Mouse (Mus musculus): ENCODE measurements around the gene Tshz2. TPM values are rescaled to one million over a fixed set of nuclear protein-coding genes. Genes with fewer than 3 reads are reported as not detected.
"Not testable (repeated sequence)": the region's sequence is repeated elsewhere in the genome, so short reads cannot be mapped to it uniquely, and the experiment has no call there.

Gene Tshz2
- polyA plus RNA-seq, 1 experiment from 2014 or later: 9.0 TPM

DNA sequence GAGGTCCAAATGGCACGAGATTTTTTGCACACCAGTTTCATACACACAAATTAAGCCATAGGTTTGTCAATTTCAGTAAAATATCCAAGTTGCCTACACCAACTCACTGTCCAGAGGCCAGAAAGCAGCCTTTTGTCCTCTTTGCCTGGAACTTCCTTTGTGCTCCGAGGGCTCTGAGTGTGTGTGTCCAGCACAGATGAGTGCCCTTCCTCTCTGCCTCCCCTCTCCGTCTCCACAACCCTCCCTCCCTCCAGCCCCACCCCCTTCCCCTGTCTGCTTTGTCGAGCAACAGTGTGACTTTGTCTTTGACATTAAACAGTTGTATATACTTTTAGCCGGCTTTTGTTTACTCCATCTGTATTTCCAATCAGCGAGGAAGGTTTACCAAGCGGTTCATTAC, 201.8 kb downstream of the Tshz2 start:
- Histone ChIP-seq H3K27me3 (no peaks in the 10 kb centered on the region), H3K4me1 (0 out of 2 replicates have a peak, but pooled peaks cover 8% of the 10 kb centered on the region), H3K9ac (replicated peaks) (no peak overlapping the region), H3K4me2 (replicated peaks) (no peak overlapping the region), H3K9me3 (no peaks in the 10 kb centered on the region), H3K4me3 (no peak overlapping the region), H3K36me3 (no peaks in the 10 kb centered on the region), H3K27ac (replicated peaks) (no peak overlapping the region)
- 27% methylated on average over 7 of the region's 7 CpGs for WGBS
- ATAC-seq (replicated peaks): no peak

DNA sequence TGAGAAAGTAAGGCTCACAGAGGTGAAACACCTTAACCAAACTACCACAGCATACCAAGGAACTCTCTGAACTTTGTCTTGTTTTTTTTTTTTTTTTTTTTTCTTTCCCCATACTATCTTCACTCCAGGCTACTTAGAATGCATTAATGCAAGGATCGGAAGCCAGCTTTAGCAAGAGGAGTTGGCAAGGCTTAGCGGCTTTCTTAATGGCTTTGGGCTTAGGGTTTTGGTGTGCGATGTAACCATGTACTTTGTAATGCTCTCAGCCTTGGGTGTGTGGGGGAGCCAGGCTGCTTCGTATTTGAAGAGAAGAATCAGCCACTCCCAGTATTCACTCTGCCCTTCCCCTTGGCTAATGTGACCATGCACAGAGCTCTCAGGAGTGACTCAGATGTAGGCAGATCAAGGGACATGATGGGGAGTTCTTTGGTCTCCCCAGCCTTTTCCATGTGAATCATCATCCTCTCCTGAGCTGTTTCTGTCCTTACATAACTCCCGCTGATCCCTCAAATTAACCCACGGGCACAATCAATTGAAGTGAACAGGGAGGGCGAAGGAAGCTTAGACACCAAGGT, 204.3 kb downstream of the Tshz2 start:
- H3K4me2 ChIP-seq (replicated peaks): no peak overlapping the region
- WGBS: 76% methylated on average over 7 of the region's 7 CpGs
- no peak for ATAC-seq (replicated peaks)
- H3K36me3 ChIP-seq: no peaks in the 10 kb centered on the region
- no peaks in the 10 kb centered on the region for H3K9me3 ChIP-seq
- H3K27ac ChIP-seq (replicated peaks): no peak overlapping the region
- no peak overlapping the region for H3K9ac ChIP-seq (replicated peaks)
- no peaks in the 10 kb centered on the region for H3K27me3 ChIP-seq
- 0 out of 2 replicates have a peak, but pooled peaks cover 8% of the 10 kb centered on the region for H3K4me1 ChIP-seq
- no peak overlapping the region for H3K4me3 ChIP-seq

DNA sequence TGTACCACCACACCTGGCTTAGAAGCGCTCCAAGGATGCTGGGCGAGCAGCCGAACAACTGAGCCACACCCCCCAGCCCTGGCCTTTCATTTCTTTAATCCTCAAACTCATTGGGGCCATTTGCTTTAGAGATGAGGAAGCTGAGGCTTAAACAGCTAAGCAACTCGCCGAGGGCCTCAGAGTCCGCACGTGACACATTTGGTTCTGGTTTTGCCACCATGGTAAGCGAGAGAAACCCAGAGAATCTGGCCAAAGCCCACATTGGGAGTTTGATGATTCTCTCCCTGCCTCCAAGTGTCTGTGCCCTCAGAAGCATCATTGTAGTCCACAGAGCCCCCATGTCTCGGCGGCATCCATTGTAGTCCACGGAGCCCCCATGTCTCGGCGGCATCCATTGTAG, 205.7 kb downstream of the Tshz2 start:
- no peak overlapping the region for H3K9ac ChIP-seq (replicated peaks)
- 90% methylated on average over 13 of the region's 13 CpGs for WGBS
- H3K4me3 ChIP-seq: no peak overlapping the region
- H3K36me3 ChIP-seq: no peaks in the 10 kb centered on the region
- no peak overlapping the region for H3K4me2 ChIP-seq (replicated peaks)
- H3K4me1 ChIP-seq: peaks cover 10% of the 10 kb centered on the region; the same call in 1 of the 2 replicates
- no peaks in the 10 kb centered on the region for H3K27me3 ChIP-seq
- H3K9me3 ChIP-seq: no peaks in the 10 kb centered on the region
- no peak for ATAC-seq (replicated peaks)
- no peak overlapping the region for H3K27ac ChIP-seq (replicated peaks)

DNA sequence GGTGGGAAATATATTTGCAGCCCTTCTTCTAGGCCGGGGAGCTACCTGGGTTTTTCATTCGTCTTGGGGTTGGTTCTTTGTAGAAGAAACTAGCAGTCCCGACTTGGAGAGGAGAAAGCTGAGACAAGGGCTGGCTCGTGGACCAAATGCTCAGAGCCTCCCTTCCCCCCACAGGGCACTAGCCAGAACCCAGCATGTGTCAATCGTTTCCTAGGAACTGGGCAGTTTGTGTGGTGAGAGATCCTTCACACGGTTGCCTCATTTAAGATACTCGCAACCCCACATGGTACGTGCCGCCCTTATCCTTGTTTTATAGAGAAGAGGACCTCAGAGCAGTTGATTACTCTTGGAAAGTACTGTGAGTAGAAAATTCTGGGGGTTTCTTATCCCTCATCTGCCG, 208.6 kb downstream of the Tshz2 start:
- Histone ChIP-seq H3K9ac (replicated peaks) (no peak overlapping the region), H3K27ac (replicated peaks) (no peak overlapping the region), H3K4me1 (peaks cover 3% of the 10 kb centered on the region; the same call in 1 of the 2 replicates), H3K27me3 (no peaks in the 10 kb centered on the region), H3K4me2 (replicated peaks) (no peak overlapping the region), H3K4me3 (no peak overlapping the region), H3K9me3 (no peaks in the 10 kb centered on the region), H3K36me3 (no peaks in the 10 kb centered on the region)
- ATAC-seq (replicated peaks): no peak
- 72% methylated on average over 10 of the region's 10 CpGs for WGBS

DNA sequence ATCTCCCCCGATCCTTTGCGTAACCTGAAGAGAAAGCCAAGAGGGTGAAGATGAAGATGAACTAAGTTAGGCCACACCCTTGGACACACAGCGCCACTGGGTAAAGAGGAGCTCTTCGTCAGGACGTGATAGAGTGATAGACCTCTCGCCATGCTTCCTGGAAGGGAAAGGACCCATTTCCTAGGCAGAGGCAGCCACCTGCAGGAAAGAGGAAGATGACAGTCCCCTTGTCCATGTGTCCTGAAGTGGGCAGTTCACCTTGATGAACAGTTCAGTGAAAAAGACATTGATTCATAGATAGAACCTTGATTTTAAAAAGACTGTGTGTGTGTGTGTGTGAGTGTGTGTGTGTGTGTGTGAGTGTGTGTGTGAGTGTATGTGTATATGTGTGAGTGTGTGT, 209.7 kb downstream of the Tshz2 start:
- no peak overlapping the region for H3K4me2 ChIP-seq (replicated peaks)
- no peaks in the 10 kb centered on the region for H3K27me3 ChIP-seq
- H3K4me1 ChIP-seq: peaks cover 3% of the 10 kb centered on the region; the same call in 1 of the 2 replicates
- H3K9ac ChIP-seq (replicated peaks): no peak overlapping the region
- 85% methylated on average over 6 of the region's 6 CpGs for WGBS
- no peak overlapping the region for H3K4me3 ChIP-seq
- ATAC-seq (replicated peaks): no peak
- no peaks in the 10 kb centered on the region for H3K36me3 ChIP-seq
- H3K27ac ChIP-seq (replicated peaks): no peak overlapping the region
- H3K9me3 ChIP-seq: no peaks in the 10 kb centered on the region

DNA sequence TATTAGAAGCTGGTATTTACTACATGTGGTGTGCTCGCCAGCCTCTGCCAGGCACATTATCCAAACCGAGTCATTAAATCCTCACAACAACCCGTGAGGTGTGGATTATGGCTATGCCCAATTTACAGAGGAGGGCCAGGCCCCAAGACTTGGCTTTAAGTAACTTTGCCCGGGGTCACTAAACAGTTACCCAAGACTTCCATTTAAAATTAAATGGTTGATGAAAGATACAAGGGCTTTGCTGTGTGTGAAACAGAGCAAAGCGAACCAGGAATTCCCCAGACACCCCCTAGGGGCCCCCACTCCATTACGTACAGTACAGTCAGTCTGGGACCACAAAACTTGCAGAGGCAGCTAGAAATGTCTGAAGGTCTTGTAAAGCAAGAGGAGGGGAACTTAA, 210.7 kb downstream of the Tshz2 start:
- Histone ChIP-seq H3K9me3 (no peaks in the 10 kb centered on the region), H3K36me3 (no peaks in the 10 kb centered on the region), H3K4me1 (peaks cover 3% of the 10 kb centered on the region; the same call in 1 of the 2 replicates), H3K4me3 (no peak overlapping the region), H3K27ac (replicated peaks) (no peak overlapping the region), H3K4me2 (replicated peaks) (no peak overlapping the region), H3K9ac (replicated peaks) (no peak overlapping the region), H3K27me3 (no peaks in the 10 kb centered on the region)
- no peak for ATAC-seq (replicated peaks)
- 58% methylated on average over 6 of the region's 6 CpGs for WGBS

DNA sequence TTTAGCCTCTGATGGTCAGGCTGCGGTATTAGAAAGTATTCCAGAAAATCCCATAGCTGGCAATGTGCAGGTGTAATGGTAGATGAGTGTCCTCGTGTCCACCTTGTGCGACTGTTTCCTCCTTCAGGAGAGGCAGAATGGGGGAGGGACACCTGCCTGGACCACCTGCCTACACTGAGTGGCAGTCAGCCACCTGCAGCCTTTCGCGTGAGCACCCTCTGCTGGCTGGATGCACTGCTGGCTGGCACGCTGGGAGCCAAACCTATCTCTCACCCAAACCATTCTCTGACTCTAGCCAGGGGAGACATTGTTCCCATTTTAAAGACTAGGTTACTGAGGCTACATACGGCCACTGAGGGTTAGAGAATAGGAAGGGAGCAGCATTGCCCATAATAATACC, 216.3 kb downstream of the Tshz2 start:
- Histone ChIP-seq H3K9ac (replicated peaks) (no peak overlapping the region), H3K4me3 (no peak overlapping the region), H3K9me3 (no peaks in the 10 kb centered on the region), H3K4me1 (no peaks in the 10 kb centered on the region), H3K36me3 (no peaks in the 10 kb centered on the region), H3K27ac (replicated peaks) (no peak overlapping the region), H3K27me3 (no peaks in the 10 kb centered on the region), H3K4me2 (replicated peaks) (no peak overlapping the region)
- ATAC-seq (replicated peaks): 0 out of 2 replicates have a peak, but pooled peaks have one; percentile 35
- WGBS: 40% methylated on average over 7 of the region's 7 CpGs

DNA sequence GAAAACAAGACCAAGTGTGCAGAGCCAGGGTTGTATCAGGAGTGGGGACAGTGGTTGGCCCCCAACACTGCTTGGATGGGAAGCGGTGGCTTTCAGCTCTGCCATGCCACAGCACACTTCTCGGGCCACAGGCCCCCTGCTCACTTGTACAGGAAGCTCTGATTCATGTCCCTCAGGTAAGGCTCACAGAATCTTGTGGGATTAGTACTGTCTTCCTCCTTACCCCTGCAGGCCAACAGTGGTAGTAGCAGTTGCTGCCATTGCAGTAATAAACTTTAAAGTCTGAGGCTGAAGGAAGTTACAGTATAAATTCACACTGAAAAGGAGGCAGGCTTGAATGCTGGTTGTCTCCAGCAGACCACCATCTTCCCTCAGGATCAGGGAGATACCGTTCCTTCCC, 216.7 kb downstream of the Tshz2 start:
- H3K4me3 ChIP-seq: no peak overlapping the region
- no peak for ATAC-seq (replicated peaks)
- no peaks in the 10 kb centered on the region for H3K36me3 ChIP-seq
- H3K4me1 ChIP-seq: no peaks in the 10 kb centered on the region
- no peak overlapping the region for H3K4me2 ChIP-seq (replicated peaks)
- H3K27ac ChIP-seq (replicated peaks): no peak overlapping the region
- 83% methylated on average over 3 of the region's 3 CpGs for WGBS
- no peak overlapping the region for H3K9ac ChIP-seq (replicated peaks)
- no peaks in the 10 kb centered on the region for H3K9me3 ChIP-seq
- H3K27me3 ChIP-seq: no peaks in the 10 kb centered on the region

DNA sequence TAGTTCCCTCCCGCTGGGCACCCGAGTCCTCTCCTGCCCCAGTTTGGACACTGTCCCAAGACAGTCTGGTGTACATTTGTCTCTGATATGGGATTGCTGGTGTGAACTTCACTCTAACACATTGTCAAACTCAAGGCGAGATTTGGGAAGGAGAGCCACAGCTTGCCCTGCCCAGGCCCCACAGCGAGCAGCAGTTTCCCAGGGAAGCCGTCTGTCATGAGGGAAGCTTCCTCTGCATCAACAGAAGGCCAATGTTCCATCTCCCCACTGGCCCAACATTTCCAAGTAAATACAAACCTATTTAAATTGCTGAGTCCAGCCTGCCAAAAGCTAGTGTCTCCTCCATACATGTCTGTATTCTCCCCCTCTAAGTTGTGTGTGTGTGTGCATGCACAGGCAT, 218.8 kb downstream of the Tshz2 start:
- H3K4me3 ChIP-seq: no peak overlapping the region
- no peak overlapping the region for H3K9ac ChIP-seq (replicated peaks)
- no peaks in the 10 kb centered on the region for H3K4me1 ChIP-seq
- ATAC-seq (replicated peaks): no peak
- H3K27ac ChIP-seq (replicated peaks): no peak overlapping the region
- 75% methylated on average over 5 of the region's 5 CpGs for WGBS
- H3K27me3 ChIP-seq: no peaks in the 10 kb centered on the region
- H3K9me3 ChIP-seq: no peaks in the 10 kb centered on the region
- no peak overlapping the region for H3K4me2 ChIP-seq (replicated peaks)
- no peaks in the 10 kb centered on the region for H3K36me3 ChIP-seq

DNA sequence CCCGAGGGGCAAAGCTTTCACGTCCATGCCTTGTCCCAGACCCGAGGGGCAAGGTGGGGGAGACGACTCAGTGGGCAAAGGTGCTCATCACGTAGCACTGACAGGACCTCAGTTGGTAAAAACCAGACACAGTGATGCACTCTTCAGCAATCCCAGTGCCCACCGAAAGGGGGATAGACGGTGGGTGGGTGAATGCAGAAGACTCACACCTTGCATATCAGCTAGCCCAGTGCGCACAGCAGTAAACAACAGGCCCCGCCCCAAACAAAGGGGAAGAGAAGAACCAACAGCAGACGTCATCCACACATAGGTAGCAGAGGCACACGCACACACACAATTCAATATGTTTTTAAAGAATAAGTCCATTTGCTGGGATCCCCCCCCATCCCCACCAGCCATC, 221.7 kb downstream of the Tshz2 start:
- WGBS: 84% methylated on average over 11 of the region's 11 CpGs
- H3K9me3 ChIP-seq: no peaks in the 10 kb centered on the region
- H3K27ac ChIP-seq (replicated peaks): no peak overlapping the region
- H3K27me3 ChIP-seq: no peaks in the 10 kb centered on the region
- ATAC-seq (replicated peaks): no peak
- no peaks in the 10 kb centered on the region for H3K36me3 ChIP-seq
- no peak overlapping the region for H3K4me3 ChIP-seq
- no peaks in the 10 kb centered on the region for H3K4me1 ChIP-seq
- H3K9ac ChIP-seq (replicated peaks): no peak overlapping the region
- H3K4me2 ChIP-seq (replicated peaks): no peak overlapping the region

DNA sequence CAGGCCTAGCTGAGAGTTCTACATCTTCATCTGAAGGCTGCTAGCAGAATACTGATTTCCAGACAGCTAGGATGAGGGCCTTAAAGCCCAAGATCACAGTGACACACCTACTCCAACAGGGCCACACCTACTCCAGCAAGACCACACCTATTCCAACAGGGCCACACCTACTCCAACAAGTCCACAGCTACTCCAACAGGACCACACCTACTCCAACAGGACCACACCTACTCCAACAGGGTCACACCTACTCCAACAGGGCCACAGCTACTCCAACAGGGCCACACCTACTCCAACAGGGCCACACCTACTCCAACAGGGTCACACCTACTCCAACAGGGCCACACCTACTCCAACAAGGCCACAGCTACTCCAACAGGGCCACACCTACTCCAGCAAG, 224.2 kb downstream of the Tshz2 start:
- H3K4me1 ChIP-seq; ATAC-seq (replicated peaks); H3K4me2 ChIP-seq (replicated peaks); H3K27me3 ChIP-seq; H3K9ac ChIP-seq (replicated peaks); H3K9me3 ChIP-seq; H3K36me3 ChIP-seq; H3K27ac ChIP-seq (replicated peaks); H3K4me3 ChIP-seq: not testable (repeated sequence)

DNA sequence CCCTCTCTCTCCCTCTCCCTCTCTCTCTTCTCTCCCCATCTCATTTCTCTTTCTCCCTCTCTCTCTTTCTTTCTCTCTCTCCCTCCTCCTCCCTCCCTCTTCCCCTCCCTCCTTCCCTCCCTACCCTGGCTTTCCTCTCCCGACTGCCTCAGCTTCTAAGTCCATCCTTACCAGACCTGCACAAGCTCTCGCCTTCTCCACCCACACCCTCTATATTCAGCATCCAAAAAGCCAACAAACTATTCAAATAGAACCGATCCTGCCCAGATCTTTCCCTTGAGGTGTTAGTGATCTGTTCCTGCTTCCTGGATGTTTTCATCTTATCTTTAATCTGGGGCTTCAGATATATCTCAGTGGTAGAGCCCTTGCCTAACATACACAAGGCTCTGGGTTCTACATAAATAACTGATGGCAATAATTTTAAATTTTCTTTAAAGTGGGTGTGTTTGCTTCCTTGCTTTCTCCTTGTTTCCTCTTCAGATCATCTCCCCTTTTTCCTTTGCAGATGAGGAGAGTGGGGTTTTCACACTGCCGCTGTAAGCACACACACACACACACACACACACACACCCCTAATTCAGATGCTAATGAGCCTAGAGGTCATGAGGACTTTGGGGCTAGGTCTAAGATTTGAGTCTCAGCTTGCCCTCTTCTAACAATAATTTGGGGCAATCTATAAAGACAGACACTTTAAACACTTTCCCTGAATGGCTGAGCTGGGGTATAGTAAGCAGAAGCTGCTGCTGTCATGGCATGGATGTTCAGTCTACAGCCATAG, 226.5 kb downstream of the Tshz2 start:
- no peak for ATAC-seq (replicated peaks)
- H3K4me2 ChIP-seq (replicated peaks): no peak overlapping the region
- no peaks in the 10 kb centered on the region for H3K27me3 ChIP-seq
- H3K9me3 ChIP-seq: no peaks in the 10 kb centered on the region
- H3K9ac ChIP-seq (replicated peaks): no peak overlapping the region
- no peaks in the 10 kb centered on the region for H3K4me1 ChIP-seq
- no peak overlapping the region for H3K4me3 ChIP-seq
- no peaks in the 10 kb centered on the region for H3K36me3 ChIP-seq
- WGBS: 62% methylated on average over 4 of the region's 4 CpGs
- no peak overlapping the region for H3K27ac ChIP-seq (replicated peaks)

DNA sequence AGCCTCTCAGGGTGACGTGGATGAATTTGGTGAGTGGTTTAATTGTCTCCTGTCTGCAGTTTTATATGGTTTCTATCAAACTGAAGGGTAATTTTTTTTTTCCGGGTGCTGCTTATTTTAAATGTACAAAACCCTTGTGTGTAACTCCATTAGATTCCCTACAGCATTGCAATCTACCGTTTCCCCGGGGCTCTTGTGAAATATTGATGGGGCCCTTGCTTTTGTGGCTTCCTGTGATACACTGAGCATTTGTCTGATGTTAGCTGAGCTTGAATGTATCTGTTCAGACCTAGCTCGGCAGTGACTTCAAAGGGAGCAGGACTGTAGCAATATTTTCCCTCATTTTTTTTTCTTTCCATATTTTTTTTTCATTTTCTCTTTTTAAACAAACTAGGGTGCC, 228.1 kb downstream of the Tshz2 start:
- no peak overlapping the region for H3K4me2 ChIP-seq (replicated peaks)
- H3K36me3 ChIP-seq: no peaks in the 10 kb centered on the region
- 61% methylated on average over 5 of the region's 5 CpGs for WGBS
- no peaks in the 10 kb centered on the region for H3K27me3 ChIP-seq
- H3K4me3 ChIP-seq: no peak overlapping the region
- H3K9me3 ChIP-seq: no peaks in the 10 kb centered on the region
- no peak overlapping the region for H3K27ac ChIP-seq (replicated peaks)
- H3K4me1 ChIP-seq: no peaks in the 10 kb centered on the region
- no peak overlapping the region for H3K9ac ChIP-seq (replicated peaks)
- no peak for ATAC-seq (replicated peaks)

Data from forebrain, embryonic 15.5 days (tissue).